In genomic region chr2:107869304-107869958, GRCm38 (mm10) we compare ENCODE assay signal across 9 mouse cellular contexts.
DNase-seq lines count a peak whose midpoint lies in the region.
"Had no signal": no experiment of that assay in that cellular context is flagged by ENCODE, and none has a peak within 500 bp of the region (broad histone marks: within the 10 kb centered on the region; RNA-seq: fewer than 3 reads in every experiment).

No protein-coding gene starts in this region.

- intact Hi-C loops in heart, postnatal 10 days (cut with DNase I), result loop anchor here (5.0 kb wide), 2 partner anchors 692 to 887 kb away; no protein-coding TSS in a partner anchor
- intact Hi-C loops in heart, postnatal 25 days (cut with DNase I), result loop anchor here (5.0 kb wide), 2 partner anchors 692 to 787 kb away; no protein-coding TSS in a partner anchor
- intact Hi-C loops in left cerebral cortex, postnatal 14 days (cut with DNase I), result loop anchor here (5.0 kb wide), 1 partner anchor 902 kb away; no protein-coding TSS in a partner anchor

- peak; percentile 1 to 9 for DNase-seq in heart, postnatal 10 days
- no peak for DNase-seq in heart, postnatal 25 days (ENCODE audit: low spot score)
- peak; percentile 12 for DNase-seq in 416B (ENCODE audit: low read depth)
- peak; percentile 87 for DNase-seq in brain, adult 2 months (ENCODE audit: low read depth, low spot score)
- peak; percentile 41 to 64 for DNase-seq in left cerebral cortex, postnatal 14 days (ENCODE audit: low spot score in 2 of 2)
- no peak for DNase-seq in natural killer cell, adult 2 months (ENCODE audit: low spot score in 2 of 2)
- DNase-seq in adrenal gland, postnatal 14 days, result no peak
- DNase-seq in kidney, postnatal 14 days, result no peak
- DNase-seq: kidney, adult 18-20 months had no signal

Comparison
In these comparisons a context has a peak if more than half of its experiments do, and no peak if none do; other contexts are left out.
1. DNase-seq: peak in heart, postnatal 10 days (2 of 2), 416B (single experiment), brain, adult 2 months (single experiment) and left cerebral cortex, postnatal 14 days (2 of 2); none in heart, postnatal 25 days (single experiment), natural killer cell, adult 2 months (0 of 2), adrenal gland, postnatal 14 days (single experiment) and kidney, postnatal 14 days (single experiment).